Mouse (Mus musculus): ENCODE measurements at regions not wholly inside any gene's neighbourhood (a gene's known extent, or its start where the extent isn't known, plus 50 kb on each side); places are given as distances from the start of the nearest gene placed in this dataset.

- DNase-seq = no peak
Observed at GRCm38 (mm10) chr13:10526470-10527207, 166.0 kb upstream of the Chrm3 start.

- DNase-seq = no peak
Observed at GRCm38 (mm10) chr13:10504211-10504610, 143.6 kb upstream of the Chrm3 start.

- DNase-seq = no peak
Observed at GRCm38 (mm10) chr13:10455323-10455722, 94.7 kb upstream of the Chrm3 start.

- DNase-seq = no peak
Observed at GRCm38 (mm10) chr13:10454667-10455066, 94.0 kb upstream of the Chrm3 start.

GRCm38 (mm10) chr13:10451057-10451456, 90.4 kb upstream of the Chrm3 start:
- DNase-seq = no peak

GRCm38 (mm10) chr13:10449502-10449901, 88.9 kb upstream of the Chrm3 start:
- no peak for DNase-seq

- DNase-seq = no peak
Observed at GRCm38 (mm10) chr13:10447806-10448205, 87.2 kb upstream of the Chrm3 start.

GRCm38 (mm10) chr13:10445679-10446078, 85.0 kb upstream of the Chrm3 start:
- no peak for DNase-seq
